Mouse (Mus musculus) liver, postnatal 0 days (tissue): ENCODE results near the gene Rnf111. TPM values are rescaled to one million over a fixed set of nuclear protein-coding genes. Genes with fewer than 3 reads are reported as not detected.

ENCODE experiments used
- ATAC-seq: fragments of 200-750 bp; cut with Nextera tagmentation; 2 replicates; pipeline ENCODE4 v1.8.0; 2017; ENCODE audit warnings: mild to moderate bottlenecking, moderate library complexity
- DNase-seq: peaks from one replicate; pipeline ENCODE4 v3.0.0-alpha.2; 2016
- H3K27ac ChIP-seq: fragments of 300-500 bp; sonication (generic); 2 replicates; pipeline ENCODE4 v1.5.1; 2014; ENCODE audit warnings: antibody characterized with exemption, moderate library complexity, mild to moderate bottlenecking, low read depth
- H3K27me3 ChIP-seq: fragments of 300-500 bp; sonication (generic); 2 replicates; pipeline ENCODE4 v1.6.1; 2014; ENCODE audit warnings: low read length, control low read depth, mixed read lengths; ENCODE audit not compliant: insufficient read depth
- H3K36me3 ChIP-seq: fragments of 300-500 bp; sonication (generic); replicated peaks from 2 replicates; pipeline ENCODE4 v1.6.1; 2014; ENCODE audit warnings: mild to moderate bottlenecking, control low read depth, low read length, moderate library complexity, mixed read lengths; ENCODE audit not compliant: insufficient read depth
- H3K4me1 ChIP-seq: fragments of 300-500 bp; sonication (generic); 2 replicates; pipeline ENCODE4 v1.6.1; 2014; ENCODE audit warnings: antibody characterized with exemption, mild to moderate bottlenecking, control low read depth; ENCODE audit not compliant: insufficient read depth
- H3K4me2 ChIP-seq: fragments of 300-500 bp; sonication (generic); 2 replicates; pipeline ENCODE4 v1.6.1; 2014; ENCODE audit warnings: low read depth, mild to moderate bottlenecking, low read length, moderate library complexity, mixed read lengths
- H3K4me3 ChIP-seq: fragments of 300-500 bp; sonication (generic); 2 replicates; pipeline ENCODE4 v1.5.1; 2014; ENCODE audit warnings: low read depth, low read length
- H3K9ac ChIP-seq: fragments of 300-500 bp; sonication (generic); replicated peaks from 2 replicates; pipeline ENCODE4 v1.6.1; 2014; ENCODE audit warnings: mild to moderate bottlenecking, moderate library complexity
- H3K9me3 ChIP-seq: fragments of 300-500 bp; sonication (generic); 2 replicates; pipeline ENCODE4 v1.6.1; 2016; ENCODE audit warnings: mild to moderate bottlenecking, control low read depth, low read length, mixed read lengths
- CTCF ChIP-seq: sonication (generic); IDR thresholded peaks from 2 replicates; pipeline ENCODE4 v1.5.1; 2016; ENCODE audit warnings: antibody characterized with exemption, low read depth
- EP300 ChIP-seq: IDR thresholded peaks from 2 replicates; pipeline ENCODE4 v1.6.1; 2016; ENCODE audit warnings: antibody characterized with exemption, low read depth, mild to moderate bottlenecking
- WGBS: fragments of 180-500 bp; shearing (Covaris S2); extraction: QIAGEN DNeasy Blood & Tissue Kit; methylation state at CpG from one replicate; pipeline ENCODE4 v1.1.7; 2014; ENCODE audit not compliant: insufficient replicate concordance; 5-methylcytosine and 5-hydroxymethylcytosine counted together
- microRNA-seq: library from miRNA; unstranded; fragments of <30 nt; microRNA quantifications from one replicate; pipeline ENCODE4, GENCODE M21; 2016
- polyA plus RNA-seq: library from polyadenylated mRNA; unstranded; fragments of >200 nt; fragmentation: Nextera tagmentation; extraction: Ambion mirVana; gene quantifications from 2 replicates; pipeline ENCODE4 v1.2.1, GENCODE M21; 2015

Gene Rnf111
- polyA plus RNA-seq, 1 experiment from 2014 or later: 7.2 TPM

DNA sequence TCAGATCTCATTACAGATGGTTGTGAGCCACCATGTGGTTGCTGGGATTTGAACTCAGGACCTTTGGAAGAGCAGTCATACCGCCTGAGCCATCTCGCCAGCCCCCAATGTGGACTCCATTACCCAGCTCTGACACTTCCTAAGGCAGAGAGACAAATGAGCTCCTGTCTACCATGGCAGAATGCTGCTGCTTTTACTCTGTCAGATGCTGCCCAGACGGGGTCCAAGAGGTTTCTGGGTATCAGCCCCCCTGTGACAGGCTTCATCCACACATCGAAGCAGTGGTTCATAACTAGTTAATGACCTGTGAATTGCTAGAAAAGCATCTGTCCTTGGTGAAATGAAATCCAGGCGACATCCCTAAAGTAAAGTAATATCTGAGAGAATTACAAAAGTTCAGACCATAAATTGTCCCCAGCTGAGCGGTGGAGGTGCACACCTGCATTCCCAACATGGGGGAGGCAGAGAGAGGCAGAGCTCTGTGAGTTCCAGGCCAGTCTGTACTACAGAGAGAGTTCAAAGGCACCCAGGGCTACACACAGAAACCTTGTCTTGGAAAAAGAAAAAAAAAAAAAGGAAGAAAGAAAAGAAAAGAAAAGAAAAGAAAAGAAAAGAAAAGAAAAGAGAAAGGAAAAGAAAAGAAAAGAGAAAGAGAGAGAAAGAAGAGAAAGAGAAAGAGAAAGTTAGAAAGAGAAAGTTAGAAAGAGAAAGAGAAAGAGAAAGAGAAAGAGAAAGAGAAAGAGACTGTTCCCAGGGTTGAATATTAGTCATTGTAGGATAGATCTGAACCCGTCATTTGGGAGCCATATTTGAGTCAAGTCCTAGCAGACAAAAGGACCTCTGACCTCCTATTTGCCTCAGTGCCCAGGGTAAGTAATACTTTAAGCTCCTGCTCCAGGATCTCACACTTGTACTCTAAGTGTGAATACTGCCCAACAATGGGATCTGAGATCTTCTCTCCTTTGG, 123.7 kb downstream of the Rnf111 start:
- Histone ChIP-seq H3K9me3 (0 out of 2 replicates have a peak, but pooled peaks cover 2% of the 10 kb centered on the region), H3K36me3 (peaks cover 20% of the 10 kb centered on the region), H3K9ac (no peak overlapping the region), H3K4me1 (no peaks in the 10 kb centered on the region), H3K4me3 (no peak overlapping the region), H3K27me3 (no peaks in the 10 kb centered on the region), H3K27ac (no peak overlapping the region), H3K4me2 (no peak overlapping the region)
- ATAC-seq (no peak), DNase-seq (no peak)
- TF ChIP-seq EP300 (no peak), CTCF (no peak)
- WGBS: 79% methylated on average over 7 of the region's 7 CpGs

Small RNA genes lying within 50 kb of the gene (microRNA-seq; reads per million reads assigned to microRNA genes)
- gene Mir5626: 2.4 reads per million

Other genes starting within 250 kb of the Rnf111 start
- 121 and 122 TPM in 2 replicates for gene Ccnb2, start 82.2 kb downstream of the Rnf111 start, polyA plus RNA-seq
- 12.3 and 12.4 TPM in 2 replicates for gene Sltm, start 39.0 kb upstream of the Rnf111 start, polyA plus RNA-seq
- gene Gm10642, start 152.5 kb upstream of the Rnf111 start, polyA plus RNA-seq: 2.6 and 3.0 TPM in 2 replicates
- gene Mindy2, start 153.4 kb upstream of the Rnf111 start, polyA plus RNA-seq: 8.2 and 9.0 TPM in 2 replicates
- 30.3 and 36.7 TPM in 2 replicates for gene Adam10, start 175.3 kb upstream of the Rnf111 start, polyA plus RNA-seq